Mouse (Mus musculus) frontal cortex, postnatal 14 days (tissue): ENCODE measurements around the gene Tex46.

ENCODE experiments used
- DNase-seq, 2 experiments: peaks; one replicate each; pipeline ENCODE4 v3.0.0; 2022; ENCODE audit warnings: low spot score in 2 of 2

Gene Tex46

GRCm38 (mm10) chr4:136610387-136610856 lies at the start of gene Tex46:
Gene Tex46, plus strand, starts transcription at chr4:136610437.
- no peak for DNase-seq

- DNase-seq = no peak
These were observed 47.5 kb upstream of the Tex46 start for GRCm38 (mm10) chr4:136562755-136563154.

- DNase-seq = no peak
These were observed 41.6 kb upstream of the Tex46 start for GRCm38 (mm10) chr4:136568629-136569028.

GRCm38 (mm10) chr4:136569998-136570397 lies 40.2 kb upstream of the Tex46 start:
- no peak for DNase-seq

- no peak for DNase-seq
These were observed 28.4 kb upstream of the Tex46 start for GRCm38 (mm10) chr4:136581885-136582284.

- DNase-seq = no peak
These were observed 22.9 kb upstream of the Tex46 start for GRCm38 (mm10) chr4:136587221-136587827.

- no peak for DNase-seq
These were observed 22.2 kb upstream of the Tex46 start for GRCm38 (mm10) chr4:136588003-136588402.

GRCm38 (mm10) chr4:136592111-136592510 lies 18.1 kb upstream of the Tex46 start:
- DNase-seq = no peak

- DNase-seq = no peak
These were observed 16.2 kb upstream of the Tex46 start for GRCm38 (mm10) chr4:136594006-136594405.

GRCm38 (mm10) chr4:136595221-136595620 lies 15.0 kb upstream of the Tex46 start:
- no peak for DNase-seq

GRCm38 (mm10) chr4:136598268-136598876 lies 11.9 kb upstream of the Tex46 start:
- no peak for DNase-seq

- DNase-seq = no peak
These were observed 10.4 kb upstream of the Tex46 start for GRCm38 (mm10) chr4:136599869-136600268.

- no peak for DNase-seq
These were observed 9.7 kb upstream of the Tex46 start for GRCm38 (mm10) chr4:136600536-136600935.

GRCm38 (mm10) chr4:136601476-136601875 lies 8.8 kb upstream of the Tex46 start:
- DNase-seq = peak; percentile 23 to 55

GRCm38 (mm10) chr4:136602018-136602554 lies 8.2 kb upstream of the Tex46 start:
- DNase-seq = peak; percentile 23 to 38

GRCm38 (mm10) chr4:136602568-136602967 lies 7.7 kb upstream of the Tex46 start, which contains the start of gene Kdm1a:
Gene Kdm1a, minus strand, starts transcription at chr4:136602723.
- peak; percentile 87 to 92 for DNase-seq

- DNase-seq = no peak
These were observed 4.3 kb upstream of the Tex46 start for GRCm38 (mm10) chr4:136605756-136606485.

GRCm38 (mm10) chr4:136613657-136614056 lies 3.4 kb downstream of the Tex46 start:
- no peak for DNase-seq

GRCm38 (mm10) chr4:136621336-136621735 lies 11.1 kb downstream of the Tex46 start:
- no peak for DNase-seq

GRCm38 (mm10) chr4:136621956-136622355 lies 11.7 kb downstream of the Tex46 start:
- DNase-seq = no peak

GRCm38 (mm10) chr4:136622388-136622787 lies 12.2 kb downstream of the Tex46 start, which contains the start of gene Lactbl1:
Gene Lactbl1, plus strand, starts transcription at chr4:136622621.
- DNase-seq = no peak

GRCm38 (mm10) chr4:136626590-136626989 lies 16.4 kb downstream of the Tex46 start:
- DNase-seq = no peak
